In the genomic region with DNA sequence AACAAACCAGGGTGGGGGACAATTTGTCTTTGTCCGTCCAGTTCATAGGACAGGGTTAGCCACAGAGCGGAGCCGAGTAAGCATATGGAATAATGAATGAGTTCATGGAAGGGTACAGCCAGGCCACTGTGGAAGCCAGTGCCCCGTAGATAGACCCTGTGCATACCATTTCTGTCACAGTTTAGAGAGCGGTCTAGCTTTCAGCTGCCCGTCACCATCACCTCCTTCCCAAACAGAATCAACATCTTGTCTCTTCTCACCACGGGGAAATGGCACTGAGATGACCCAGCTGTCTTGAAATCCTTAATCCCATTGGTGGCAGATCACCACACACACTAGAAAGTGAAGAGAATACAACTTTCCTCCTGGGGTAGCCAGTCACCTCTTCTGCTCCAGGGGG, we compare ENCODE assay signal across 22 mouse cellular contexts.
DNase-seq lines count a peak whose midpoint lies in the region; ATAC-seq lines count a peak whose summit lies in the region.
"Had no signal": no experiment of that assay in that cellular context is flagged by ENCODE, and none has a peak within 500 bp of the region (broad histone marks: within the 10 kb centered on the region; RNA-seq: fewer than 3 reads in every experiment).

No protein-coding gene starts in this region.

- ATAC-seq in heart, embryonic 11.5 days (replicated peaks; ENCODE audit: insufficient number of reproducible peaks, low FRiP score, low TSS enrichment) = no peak; the same call in 1 of the 2 replicates
- ATAC-seq in hindbrain, embryonic 12.5 days (ENCODE audit: low FRiP score) = no peak
- no peak for ATAC-seq in hindbrain, embryonic 16.5 days
- peak; percentile 72 for ATAC-seq in lung, embryonic 16.5 days (ENCODE audit: low read depth)
- ATAC-seq: forebrain, embryonic 16.5 days; intestine, embryonic 16.5 days; liver, embryonic 12.5 days had no signal

- no peak overlapping the region for H3K4me2 ChIP-seq in heart, embryonic 11.5 days
- H3K4me2 ChIP-seq in hindbrain, embryonic 12.5 days (replicated peaks) = no peak overlapping the region
- no peak overlapping the region for H3K4me2 ChIP-seq in hindbrain, embryonic 16.5 days (ENCODE audit: low read length)
- H3K4me2 ChIP-seq in lung, embryonic 16.5 days (ENCODE audit: low read depth, low read length) = no peak overlapping the region
- H3K4me2 ChIP-seq: embryonic facial prominence, embryonic 12.5 days; hindbrain, embryonic 14.5 days; limb, embryonic 12.5 days; liver, embryonic 12.5 days; midbrain, embryonic 11.5 days; stomach, embryonic 15.5 days had no signal

- no peak for DNase-seq in heart, adult 11 months
- peak; percentile 63 to 81 for DNase-seq in lung, postnatal 4 days
- DNase-seq in yolk sac, embryonic 10.5 days (ENCODE audit: low spot score) = no peak
- DNase-seq: B cell, adult 2 months; cerebellum, adult 9-11 months; retina, postnatal 1 day; thymus, adult 18-20 months; thymus, postnatal 4 days had no signal

- peak overlapping the region; percentile 64 for H3K27ac ChIP-seq in heart, embryonic 11.5 days (ENCODE audit: low read depth, low read length)
- H3K27ac ChIP-seq in hindbrain, embryonic 12.5 days = peak overlapping the region; percentile 12; the same call in 1 of the 2 replicates
- no peak overlapping the region for H3K27ac ChIP-seq in hindbrain, embryonic 16.5 days (ENCODE audit: low read depth, low read length)
- H3K27ac ChIP-seq in lung, embryonic 16.5 days (ENCODE audit: low read length) = peak overlapping the region; percentile 91
- H3K27ac ChIP-seq: embryonic facial prominence, embryonic 12.5 days; hindbrain, embryonic 14.5 days; limb, embryonic 12.5 days; liver, embryonic 12.5 days; macrophage; stomach, embryonic 15.5 days had no signal

- H3K4me1 ChIP-seq in heart, embryonic 11.5 days (ENCODE audit: control insufficient read depth, insufficient read depth, low read length) = peaks cover 25% of the 10 kb centered on the region
- H3K4me1 ChIP-seq in hindbrain, embryonic 12.5 days = peaks cover 38% of the 10 kb centered on the region
- H3K4me1 ChIP-seq in hindbrain, embryonic 16.5 days (ENCODE audit: control insufficient read depth, insufficient read depth, low read depth, low read length) = no peaks in the 10 kb centered on the region; the same call in 1 of the 2 replicates
- peaks cover 52% of the 10 kb centered on the region for H3K4me1 ChIP-seq in lung, embryonic 16.5 days (replicated peaks; ENCODE audit: control insufficient read depth, insufficient read depth, low read length)

- no peaks in the 10 kb centered on the region for H3K27me3 ChIP-seq in heart, embryonic 11.5 days (ENCODE audit: control insufficient read depth, insufficient read depth, low read length)
- H3K27me3 ChIP-seq in hindbrain, embryonic 12.5 days = no peaks in the 10 kb centered on the region
- H3K27me3 ChIP-seq in hindbrain, embryonic 16.5 days (replicated peaks; ENCODE audit: control insufficient read depth, insufficient read depth, low read length) = no peaks in the 10 kb centered on the region
- H3K27me3 ChIP-seq in lung, embryonic 16.5 days (ENCODE audit: control insufficient read depth, insufficient read depth, low read depth, low read length) = no peaks in the 10 kb centered on the region
- H3K27me3 ChIP-seq: embryonic facial prominence, embryonic 12.5 days; limb, embryonic 12.5 days; stomach, embryonic 15.5 days had no signal

- H3K36me3 ChIP-seq in heart, embryonic 11.5 days (ENCODE audit: control insufficient read depth, insufficient read depth, low read length) = no peaks in the 10 kb centered on the region
- H3K36me3 ChIP-seq in hindbrain, embryonic 12.5 days = no peaks in the 10 kb centered on the region
- no peaks in the 10 kb centered on the region for H3K36me3 ChIP-seq in hindbrain, embryonic 16.5 days (ENCODE audit: control insufficient read depth, insufficient read depth, low read length)
- no peaks in the 10 kb centered on the region for H3K36me3 ChIP-seq in lung, embryonic 16.5 days (ENCODE audit: control insufficient read depth, insufficient read depth, low read length)
- H3K36me3 ChIP-seq: embryonic facial prominence, embryonic 12.5 days; limb, embryonic 12.5 days; liver, embryonic 12.5 days; stomach, embryonic 15.5 days had no signal

- 30% methylated on average over 7 of the region's 7 CpGs for WGBS in heart, embryonic 11.5 days (ENCODE audit: insufficient replicate concordance)
- 36% methylated on average over 7 of the region's 7 CpGs for WGBS in hindbrain, embryonic 12.5 days
- whole genome bisulfite sequencing in hindbrain, embryonic 16.5 days = 54% methylated on average over 7 of the region's 7 CpGs
- WGBS in lung, embryonic 16.5 days = 43% methylated on average over 7 of the region's 7 CpGs

- no peak overlapping the region for H3K4me3 ChIP-seq in heart, embryonic 11.5 days (ENCODE audit: low read depth, low read length)
- H3K4me3 ChIP-seq in hindbrain, embryonic 12.5 days = no peak overlapping the region
- H3K4me3 ChIP-seq in hindbrain, embryonic 16.5 days (ENCODE audit: low read length) = no peak overlapping the region
- no peak overlapping the region for H3K4me3 ChIP-seq in lung, embryonic 16.5 days (ENCODE audit: low read length)
- H3K4me3 ChIP-seq: embryonic facial prominence, embryonic 12.5 days; erythroblast, embryonic 14.5 days; limb, embryonic 12.5 days; liver, embryonic 12.5 days; stomach, embryonic 15.5 days had no signal

- H3K9me3 ChIP-seq in heart, embryonic 11.5 days (replicated peaks; ENCODE audit: control insufficient read depth, low read length) = no peaks in the 10 kb centered on the region
- no peaks in the 10 kb centered on the region for H3K9me3 ChIP-seq in hindbrain, embryonic 12.5 days (replicated peaks)
- no peaks in the 10 kb centered on the region for H3K9me3 ChIP-seq in hindbrain, embryonic 16.5 days (ENCODE audit: control insufficient read depth, low read length)
- no peaks in the 10 kb centered on the region for H3K9me3 ChIP-seq in lung, embryonic 16.5 days (ENCODE audit: control insufficient read depth, low read length)
- H3K9me3 ChIP-seq: embryonic facial prominence, embryonic 12.5 days; limb, embryonic 12.5 days; stomach, embryonic 15.5 days had no signal

- H3K9ac ChIP-seq in heart, embryonic 11.5 days (ENCODE audit: low read depth, low read length) = no peak overlapping the region
- no peak overlapping the region for H3K9ac ChIP-seq in hindbrain, embryonic 12.5 days
- no peak overlapping the region for H3K9ac ChIP-seq in hindbrain, embryonic 16.5 days (ENCODE audit: low read depth, low read length)
- H3K9ac ChIP-seq in lung, embryonic 16.5 days (ENCODE audit: low read length) = no peak overlapping the region
- H3K9ac ChIP-seq: embryonic facial prominence, embryonic 12.5 days; hindbrain, embryonic 14.5 days; limb, embryonic 12.5 days; liver, embryonic 12.5 days; stomach, embryonic 15.5 days had no signal

Comparison
In these comparisons a context has a peak if more than half of its experiments do, and no peak if none do; other contexts are left out.
1. DNase-seq: peak in lung, postnatal 4 days (2 of 2); none in heart, adult 11 months (single experiment) and yolk sac, embryonic 10.5 days (single experiment).